Mouse (Mus musculus) left cerebral cortex, postnatal 25 days (tissue): ENCODE results near the gene Rdh11. TPM values are rescaled to one million over a fixed set of nuclear protein-coding genes. Genes with fewer than 3 reads are reported as not detected.

Experiments
- DNase-seq, 2 experiments: peaks; one replicate each; pipeline ENCODE4 v3.0.0; 2022; ENCODE audit warnings: low spot score in 2 of 2, mixed read lengths in 1 of 2
- intact Hi-C: fragments of 180-260 bp; cut with DNase I; formaldehyde crosslinking; loops from one replicate; pipeline ENCODE4 v1.15.1; 2025
- total RNA-seq, 2 experiments: library from RNA; stranded (reverse); gene quantifications; 2 replicates each; pipeline ENCODE4 v1.2.3; 2021

Gene Rdh11
- total RNA-seq, 2 experiments from 2014 or later = 19.6 to 21.3 TPM

GRCm38 (mm10) chr12:79149653-79150052 lies 42.4 kb downstream of the Rdh11 start:
- DNase-seq = no peak
- intact Hi-C loops = no loop called here

- DNase-seq = no peak
- intact Hi-C loops = no loop called here
Measured at GRCm38 (mm10) chr12:79141384-79141783, 50.7 kb downstream of the Rdh11 start.

- intact Hi-C loops = no loop called here
- no peak for DNase-seq
Measured at GRCm38 (mm10) chr12:79140811-79141210, 51.3 kb downstream of the Rdh11 start.

- no peak for DNase-seq
- intact Hi-C loops = no loop called here
Measured at GRCm38 (mm10) chr12:79139417-79139816, 52.7 kb downstream of the Rdh11 start.

GRCm38 (mm10) chr12:79138999-79139398 lies 53.1 kb downstream of the Rdh11 start:
- DNase-seq = no peak
- intact Hi-C loops = no loop called here

GRCm38 (mm10) chr12:79136949-79137348 lies 55.1 kb downstream of the Rdh11 start:
- intact Hi-C loops = no loop called here
- no peak for DNase-seq

GRCm38 (mm10) chr12:79135105-79135504 lies 57.0 kb downstream of the Rdh11 start:
- DNase-seq = peak; percentile 14 to 55
- intact Hi-C loops = no loop called here

- DNase-seq = peak in 1 of 2 experiments; percentile 67
- intact Hi-C loops = no loop called here
Measured at GRCm38 (mm10) chr12:79134676-79135075, 57.4 kb downstream of the Rdh11 start.

- no peak for DNase-seq
- intact Hi-C loops = no loop called here
Measured at GRCm38 (mm10) chr12:79131706-79132460, 60.2 kb downstream of the Rdh11 start.

- intact Hi-C loops = no loop called here
- DNase-seq = no peak
Measured at GRCm38 (mm10) chr12:79131178-79131675, 60.9 kb downstream of the Rdh11 start.

GRCm38 (mm10) chr12:79130299-79131177 lies 61.6 kb downstream of the Rdh11 start, which contains the start of gene Arg2:
Arg2 (plus strand) TSS chr12:79130777.
- intact Hi-C loops = no loop called here
- peak; percentile 73 to 78 for DNase-seq

Other genes starting within 250 kb of the Rdh11 start
- gene Tmem229b, start 184.7 kb downstream of the Rdh11 start, total RNA-seq = 10 to 100 TPM; 37.8 to 39.4 TPM
- 10 to 100 TPM in 1 of 2 experiments, 1 to 10 TPM in 1; 9.3 to 12.5 TPM for gene Plekhh1, start 163.1 kb downstream of the Rdh11 start, total RNA-seq
- gene Pigh, start 102.6 kb downstream of the Rdh11 start, total RNA-seq = 10 to 100 TPM in 1 of 2 experiments, 1 to 10 TPM in 1; 9.5 to 11.8 TPM
- gene Arg2, start 61.5 kb downstream of the Rdh11 start, total RNA-seq = 1 to 10 TPM; 3.2 to 4.0 TPM
- gene Vti1b, start 19.6 kb downstream of the Rdh11 start, total RNA-seq = 100 to 1,000 TPM; 243 to 249 TPM
- 1 to 10 TPM; 1.4 to 2.1 TPM for gene Rdh12, start 16.6 kb upstream of the Rdh11 start, total RNA-seq
- gene Zfyve26, start 104.0 kb upstream of the Rdh11 start, total RNA-seq = 10 to 100 TPM; 25.5 to 27.3 TPM
- gene Rad51b, start 105.0 kb upstream of the Rdh11 start, total RNA-seq = under 1 TPM in 1 of 2 experiments, not detected in 1; 0.32 TPM